Mouse (Mus musculus): ENCODE measurements at regions not wholly inside any gene's neighbourhood (a gene's known extent, or its start where the extent isn't known, plus 50 kb on each side); places are given as distances from the start of the nearest gene placed in this dataset.

GRCm38 (mm10) chr2:9669621-9670020 is 211.4 kb upstream of the 4930412O13Rik start:
- no peak for TF ChIP-seq POLR2A (IDR thresholded peaks at IDR 0.05; ENCODE audit: extremely low read depth, insufficient read depth, low read length)
- no peak for TF ChIP-seq CTCF (IDR thresholded peaks at IDR 0.05; ENCODE audit: low read depth, low read length)
